Mouse (Mus musculus) forebrain, embryonic 14.5 days (tissue): Measurements from ENCODE around the gene Kctd7. TPM values are rescaled to one million over a fixed set of nuclear protein-coding genes. Genes with fewer than 3 reads are reported as not detected.

Source experiments
- ATAC-seq: fragments of 200-750 bp; cut with Nextera tagmentation; 2 replicates; pipeline ENCODE4 v1.8.0; 2017; ENCODE audit warnings: mild to moderate bottlenecking, moderate library complexity
- DNase-seq: peaks from one replicate; pipeline ENCODE4 v3.0.0-alpha.2; 2015; ENCODE audit warnings: low spot score
- H3K27ac ChIP-seq: fragments of 300-500 bp; sonication (generic); 2 replicates; pipeline ENCODE4 v1.5.1; 2014; ENCODE audit warnings: low read depth, mild to moderate bottlenecking, control low read depth, low read length, moderate library complexity
- H3K27me3 ChIP-seq: fragments of 300-500 bp; sonication (generic); replicated peaks from 2 replicates; pipeline ENCODE4 v1.6.1; 2014; ENCODE audit warnings: low read length, control low read depth, mixed read lengths; ENCODE audit not compliant: control insufficient read depth, insufficient read depth
- H3K36me3 ChIP-seq: fragments of 300-500 bp; sonication (generic); 2 replicates; pipeline ENCODE4 v1.6.1; 2014; ENCODE audit warnings: low read length, control low read depth; ENCODE audit not compliant: control insufficient read depth, insufficient read depth
- H3K4me1 ChIP-seq: fragments of 300-500 bp; sonication (generic); 2 replicates; pipeline ENCODE4 v1.6.1; 2014; ENCODE audit warnings: antibody characterized with exemption, low read length, control low read depth; ENCODE audit not compliant: control insufficient read depth, insufficient read depth
- H3K4me2 ChIP-seq: fragments of 300-500 bp; sonication (generic); 2 replicates; pipeline ENCODE4 v1.6.1; 2014; ENCODE audit warnings: mild to moderate bottlenecking, control low read depth, low read length
- H3K4me3 ChIP-seq: fragments of 300-500 bp; sonication (generic); 2 replicates; pipeline ENCODE4 v1.5.1; 2014; ENCODE audit warnings: low read depth, low read length, control low read depth
- H3K9ac ChIP-seq: fragments of 300-500 bp; sonication (generic); 2 replicates; pipeline ENCODE4 v1.6.1; 2014; ENCODE audit warnings: mild to moderate bottlenecking, low read length, control low read depth, moderate library complexity
- H3K9me3 ChIP-seq: fragments of 300-500 bp; sonication (generic); replicated peaks from 2 replicates; pipeline ENCODE4 v1.6.1; 2016; ENCODE audit warnings: low read length, control low read depth, mixed read lengths; ENCODE audit not compliant: control insufficient read depth
- whole genome bisulfite sequencing: fragments of 180-500 bp; shearing (Covaris S2); extraction: QIAGEN DNeasy Blood & Tissue Kit; methylation state at CpG from one replicate; pipeline ENCODE4 v1.1.7; 2014; 5-methylcytosine and 5-hydroxymethylcytosine counted together
- polyA plus RNA-seq: library from polyadenylated mRNA; unstranded; fragments of >200 nt; fragmentation: Nextera tagmentation; extraction: Ambion mirVana; gene quantifications from 2 replicates; pipeline ENCODE4 v1.2.1, GENCODE M21; 2014

The Kctd7 gene
- 10.9 and 12.4 TPM in 2 replicates for polyA plus RNA-seq

GRCm38 (mm10) chr5:130144334-130145312, at the start of gene Kctd7:
Gene Kctd7, plus strand, starts transcription at chr5:130144861.
- H3K27ac ChIP-seq: peak within 1 kb of the TSS; percentile 81
- peak; percentile 99 for DNase-seq
- H3K27me3 ChIP-seq: no peaks in the 10 kb centered on the region
- ATAC-seq: peak; percentile 97
- peak within 1 kb of the TSS; percentile 84 for H3K9ac ChIP-seq
- WGBS: under 1% methylated on average over 66 of the region's 66 CpGs
- H3K4me3 ChIP-seq: peak within 1 kb of the TSS; percentile 70
- peaks cover 7% of the 10 kb centered on the region for H3K36me3 ChIP-seq
- H3K4me2 ChIP-seq: peak within 1 kb of the TSS; percentile 91
- no peaks in the 10 kb centered on the region for H3K9me3 ChIP-seq
- H3K4me1 ChIP-seq: peaks cover 10% of the 10 kb centered on the region; the same call in 1 of the 2 replicates

GRCm38 (mm10) chr5:130096754-130097153, 47.9 kb upstream of the Kctd7 start:
- ATAC-seq: no peak
- H3K27ac ChIP-seq: no peak overlapping the region
- H3K4me3 ChIP-seq: no peak overlapping the region
- no peaks in the 10 kb centered on the region for H3K27me3 ChIP-seq
- H3K4me1 ChIP-seq: no peaks in the 10 kb centered on the region
- no peaks in the 10 kb centered on the region for H3K9me3 ChIP-seq
- H3K36me3 ChIP-seq: 0 out of 2 replicates have a peak, but pooled peaks cover 5% of the 10 kb centered on the region
- no peak overlapping the region for H3K4me2 ChIP-seq
- H3K9ac ChIP-seq: no peak overlapping the region
- peak; percentile 43 for DNase-seq
- WGBS: 40% methylated on average over 12 of the region's 12 CpGs

- no peaks in the 10 kb centered on the region for H3K27me3 ChIP-seq
- no peak overlapping the region for H3K9ac ChIP-seq
- no peak overlapping the region for H3K27ac ChIP-seq
- 0 out of 2 replicates have a peak, but pooled peaks cover 11% of the 10 kb centered on the region for H3K36me3 ChIP-seq
- no peak for ATAC-seq
- DNase-seq: no peak
- H3K9me3 ChIP-seq: no peaks in the 10 kb centered on the region
- no peak overlapping the region for H3K4me3 ChIP-seq
- WGBS: 86% methylated on average over 2 of the region's 2 CpGs
- H3K4me1 ChIP-seq: no peaks in the 10 kb centered on the region
- no peak overlapping the region for H3K4me2 ChIP-seq
Observed at GRCm38 (mm10) chr5:130097837-130098236, 46.8 kb upstream of the Kctd7 start.

- no peaks in the 10 kb centered on the region for H3K9me3 ChIP-seq
Observed at GRCm38 (mm10) chr5:130101724-130102123, 42.9 kb upstream of the Kctd7 start.

GRCm38 (mm10) chr5:130109348-130109747, 35.3 kb upstream of the Kctd7 start:
- H3K4me3 ChIP-seq: no peak overlapping the region
- H3K27ac ChIP-seq: no peak overlapping the region
- H3K9ac ChIP-seq: no peak overlapping the region
- H3K9me3 ChIP-seq: no peaks in the 10 kb centered on the region
- H3K27me3 ChIP-seq: no peaks in the 10 kb centered on the region
- 90% methylated on average over 3 of the region's 3 CpGs for WGBS
- no peaks in the 10 kb centered on the region for H3K4me1 ChIP-seq
- H3K4me2 ChIP-seq: no peak overlapping the region
- H3K36me3 ChIP-seq: peaks cover 24% of the 10 kb centered on the region
- ATAC-seq: no peak
- DNase-seq: no peak

More at GRCm38 (mm10) chr5:130101724-130102123, 42.9 kb upstream of the Kctd7 start:
- H3K27me3 ChIP-seq: no peaks in the 10 kb centered on the region
- no peak overlapping the region for H3K9ac ChIP-seq
- no peak for ATAC-seq
- peaks cover 23% of the 10 kb centered on the region; the same call in 1 of the 2 replicates for H3K36me3 ChIP-seq
- 95% methylated on average over 17 of the region's 17 CpGs for WGBS
- H3K4me2 ChIP-seq: no peak overlapping the region
- H3K27ac ChIP-seq: no peak overlapping the region
- DNase-seq: no peak
- H3K4me1 ChIP-seq: no peaks in the 10 kb centered on the region
- no peak overlapping the region for H3K4me3 ChIP-seq

GRCm38 (mm10) chr5:130110632-130111464, 33.8 kb upstream of the Kctd7 start:
- 84% methylated on average over 12 of the region's 12 CpGs for WGBS
- no peaks in the 10 kb centered on the region for H3K9me3 ChIP-seq
- no peak overlapping the region for H3K4me2 ChIP-seq
- H3K9ac ChIP-seq: no peak overlapping the region
- H3K4me3 ChIP-seq: no peak overlapping the region
- peaks cover 17% of the 10 kb centered on the region for H3K36me3 ChIP-seq
- H3K4me1 ChIP-seq: no peaks in the 10 kb centered on the region
- DNase-seq (no peak), ATAC-seq (no peak)
- H3K27me3 ChIP-seq: no peaks in the 10 kb centered on the region
- H3K27ac ChIP-seq: no peak overlapping the region

- Histone ChIP-seq H3K27ac (no peak overlapping the region), H3K4me1 (no peaks in the 10 kb centered on the region), H3K27me3 (no peaks in the 10 kb centered on the region), H3K9ac (no peak overlapping the region), H3K36me3 (peaks cover 22% of the 10 kb centered on the region), H3K4me3 (no peak overlapping the region), H3K4me2 (no peak overlapping the region), H3K9me3 (no peaks in the 10 kb centered on the region)
- no peak for ATAC-seq
- DNase-seq: no peak
Observed at GRCm38 (mm10) chr5:130112653-130113052, 32.0 kb upstream of the Kctd7 start.

GRCm38 (mm10) chr5:130116116-130116515, 28.5 kb upstream of the Kctd7 start:
- no peak overlapping the region for H3K4me2 ChIP-seq
- no peaks in the 10 kb centered on the region for H3K9me3 ChIP-seq
- H3K4me3 ChIP-seq: no peak overlapping the region
- no peaks in the 10 kb centered on the region for H3K4me1 ChIP-seq
- ATAC-seq (no peak), DNase-seq (no peak)
- H3K36me3 ChIP-seq: peaks cover 10% of the 10 kb centered on the region
- no peak overlapping the region for H3K9ac ChIP-seq
- 89% methylated on average over 12 of the region's 12 CpGs for WGBS
- no peak overlapping the region for H3K27ac ChIP-seq
- no peaks in the 10 kb centered on the region for H3K27me3 ChIP-seq
